Mouse (Mus musculus) bone marrow macrophage, adult 2 months (primary cell): Measurements from ENCODE around the gene Ccdc138.

Experiments
- CTCF ChIP-seq: IDR thresholded peaks from 2 replicates; pipeline ENCODE4 v1.5.1; 2012; ENCODE audit warnings: low read depth, mild to moderate bottlenecking, low read length, moderate library complexity
- POLR2A ChIP-seq: IDR thresholded peaks from 2 replicates; pipeline ENCODE4 v1.6.1; 2012; ENCODE audit warnings: mild to moderate bottlenecking, low read depth, low read length, borderline replicate concordance

DNA sequence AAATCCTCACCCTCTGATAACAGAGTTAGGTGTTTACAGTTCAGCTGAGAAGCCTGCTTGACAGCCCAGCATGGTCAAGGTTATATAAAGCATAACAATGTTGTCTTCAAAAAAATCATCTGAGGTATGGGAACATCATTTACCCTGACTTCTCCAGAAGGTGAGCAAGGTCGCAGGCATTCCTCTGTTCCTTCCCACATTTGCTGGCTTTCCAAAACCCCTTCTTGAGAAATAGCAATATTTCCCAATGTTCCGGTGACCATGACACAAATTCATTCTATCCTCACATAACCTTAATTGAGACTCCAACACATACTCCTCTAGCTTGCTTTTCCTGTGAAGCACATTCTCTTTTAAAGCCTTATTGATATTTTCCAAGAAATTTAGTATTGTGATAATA, 768 bp downstream of the Ccdc138 start:
- no peak for TF ChIP-seq POLR2A
- no peak for TF ChIP-seq CTCF
